Mouse (Mus musculus): ENCODE data around the gene Methig1.
A peak's percentile ranks its signal among the peaks of the same experiment; 100 is the strongest.
"Not testable (repeated sequence)": the region's sequence is repeated elsewhere in the genome, so short reads cannot be mapped to it uniquely, and the experiment has no call there.

Methig1 gene

GRCm38 (mm10) chr15:100395561-100395960 is 42.6 kb downstream of the Methig1 start:
- no peak for DNase-seq (ENCODE audit: low spot score)

GRCm38 (mm10) chr15:100400592-100401250 is 47.8 kb downstream of the Methig1 start:
- DNase-seq (ENCODE audit: low spot score), result no peak

GRCm38 (mm10) chr15:100401811-100402210 is 48.9 kb downstream of the Methig1 start:
- no peak for DNase-seq (ENCODE audit: low spot score)

GRCm38 (mm10) chr15:100402347-100402746 is 49.4 kb downstream of the Methig1 start:
- no peak for DNase-seq (ENCODE audit: low spot score)

GRCm38 (mm10) chr15:100402798-100403197 is 49.8 kb downstream of the Methig1 start:
- DNase-seq (ENCODE audit: low spot score), result no peak

- DNase-seq (ENCODE audit: low spot score), result no peak
These were observed 50.5 kb downstream of the Methig1 start for GRCm38 (mm10) chr15:100403318-100404000.

GRCm38 (mm10) chr15:100406088-100406487 is 53.1 kb downstream of the Methig1 start:
- DNase-seq (ENCODE audit: low spot score), result no peak

GRCm38 (mm10) chr15:100410918-100411672 is 58.1 kb downstream of the Methig1 start:
- DNase-seq (ENCODE audit: low spot score), result no peak

GRCm38 (mm10) chr15:100411731-100412130 is 58.8 kb downstream of the Methig1 start:
- DNase-seq (ENCODE audit: low spot score), result no peak

- DNase-seq (ENCODE audit: low spot score), result no peak
These were observed 60.4 kb downstream of the Methig1 start for GRCm38 (mm10) chr15:100413306-100413705.

- no peak for DNase-seq (ENCODE audit: low spot score)
These were observed 61.1 kb downstream of the Methig1 start for GRCm38 (mm10) chr15:100414011-100414410.

- DNase-seq (ENCODE audit: low spot score), result no peak
These were observed 62.0 kb downstream of the Methig1 start for GRCm38 (mm10) chr15:100414942-100415341.

GRCm38 (mm10) chr15:100415684-100416083 is 62.7 kb downstream of the Methig1 start:
- peak; percentile 48 for DNase-seq (ENCODE audit: low spot score)

- peak; percentile 50 for DNase-seq (ENCODE audit: low spot score)
These were observed 65.0 kb downstream of the Methig1 start for GRCm38 (mm10) chr15:100417854-100418450.

- DNase-seq (ENCODE audit: low spot score), result no peak
These were observed 66.4 kb downstream of the Methig1 start for GRCm38 (mm10) chr15:100419311-100419710.

GRCm38 (mm10) chr15:100419901-100420745 is 67.2 kb downstream of the Methig1 start:
- DNase-seq (ENCODE audit: low spot score), result no peak

- DNase-seq (ENCODE audit: low spot score), result no peak
These were observed 68.3 kb downstream of the Methig1 start for GRCm38 (mm10) chr15:100421059-100421757.

GRCm38 (mm10) chr15:100421758-100422197 is 68.8 kb downstream of the Methig1 start, which contains the start of gene Gm5475:
Gm5475 (plus strand) TSS chr15:100422147.
- DNase-seq (ENCODE audit: low spot score), result not testable (repeated sequence)

- DNase-seq (ENCODE audit: low spot score), result no peak
These were observed 69.5 kb downstream of the Methig1 start for GRCm38 (mm10) chr15:100422476-100422875.

Measured in ovary, adult 18-20 months (tissue).